Mouse (Mus musculus): ENCODE measurements around the gene Thumpd2.

Thumpd2 gene

GRCm38 (mm10) chr17:81032957-81033356 lies 31.9 kb downstream of the Thumpd2 start:
- CTCF ChIA-PET = no interaction called here

- CTCF ChIA-PET = no interaction called here
Observed at GRCm38 (mm10) chr17:81031830-81032442, 32.9 kb downstream of the Thumpd2 start.

- CTCF ChIA-PET = no interaction called here
Observed at GRCm38 (mm10) chr17:81027331-81027730, 37.6 kb downstream of the Thumpd2 start.

GRCm38 (mm10) chr17:81017132-81017531 lies 47.8 kb downstream of the Thumpd2 start:
- CTCF ChIA-PET = no interaction called here

GRCm38 (mm10) chr17:81015814-81016447 lies 49.0 kb downstream of the Thumpd2 start:
- CTCF ChIA-PET = no interaction called here

GRCm38 (mm10) chr17:81010844-81011685 lies 53.8 kb downstream of the Thumpd2 start:
- CTCF ChIA-PET = no interaction called here

GRCm38 (mm10) chr17:81010199-81010598 lies 54.7 kb downstream of the Thumpd2 start:
- CTCF ChIA-PET = no interaction called here

GRCm38 (mm10) chr17:81009112-81009511 lies 55.8 kb downstream of the Thumpd2 start:
- CTCF ChIA-PET = no interaction called here

- CTCF ChIA-PET = no interaction called here
Observed at GRCm38 (mm10) chr17:81005292-81005691, 59.6 kb downstream of the Thumpd2 start.

- CTCF ChIA-PET = no interaction called here
Observed at GRCm38 (mm10) chr17:81004454-81004853, 60.4 kb downstream of the Thumpd2 start.

- CTCF ChIA-PET = no interaction called here
Observed at GRCm38 (mm10) chr17:81002130-81002529, 62.8 kb downstream of the Thumpd2 start.

GRCm38 (mm10) chr17:81001647-81002046 lies 63.2 kb downstream of the Thumpd2 start:
- CTCF ChIA-PET = no interaction called here

GRCm38 (mm10) chr17:81001010-81001409 lies 63.9 kb downstream of the Thumpd2 start:
- CTCF ChIA-PET = no interaction called here

GRCm38 (mm10) chr17:80998958-80999357 lies 65.9 kb downstream of the Thumpd2 start:
- CTCF ChIA-PET = no interaction called here

- CTCF ChIA-PET = no interaction called here
Observed at GRCm38 (mm10) chr17:80997226-80997625, 67.7 kb downstream of the Thumpd2 start.

- CTCF ChIA-PET = no interaction called here
Observed at GRCm38 (mm10) chr17:80991535-80992127, 73.3 kb downstream of the Thumpd2 start.

GRCm38 (mm10) chr17:80982976-80983375 lies 81.9 kb downstream of the Thumpd2 start:
- CTCF ChIA-PET = no interaction called here

- CTCF ChIA-PET = no interaction called here
Observed at GRCm38 (mm10) chr17:80982412-80982787, 82.5 kb downstream of the Thumpd2 start.

GRCm38 (mm10) chr17:80981721-80982411 lies 83.0 kb downstream of the Thumpd2 start:
- CTCF ChIA-PET = no interaction called here

- CTCF ChIA-PET = no interaction called here
Observed at GRCm38 (mm10) chr17:80980096-80980495, 84.8 kb downstream of the Thumpd2 start.

GRCm38 (mm10) chr17:80977245-80977644 lies 87.6 kb downstream of the Thumpd2 start:
- CTCF ChIA-PET = no interaction called here

All from spleen, embryonic (tissue).